Mouse (Mus musculus): Measurements from ENCODE around the gene Vash1. TPM values are rescaled to one million over a fixed set of nuclear protein-coding genes. Genes with fewer than 3 reads are reported as not detected.

The Vash1 gene
- polyA plus RNA-seq, 1 experiment from 2014 or later: 6.8 TPM

DNA sequence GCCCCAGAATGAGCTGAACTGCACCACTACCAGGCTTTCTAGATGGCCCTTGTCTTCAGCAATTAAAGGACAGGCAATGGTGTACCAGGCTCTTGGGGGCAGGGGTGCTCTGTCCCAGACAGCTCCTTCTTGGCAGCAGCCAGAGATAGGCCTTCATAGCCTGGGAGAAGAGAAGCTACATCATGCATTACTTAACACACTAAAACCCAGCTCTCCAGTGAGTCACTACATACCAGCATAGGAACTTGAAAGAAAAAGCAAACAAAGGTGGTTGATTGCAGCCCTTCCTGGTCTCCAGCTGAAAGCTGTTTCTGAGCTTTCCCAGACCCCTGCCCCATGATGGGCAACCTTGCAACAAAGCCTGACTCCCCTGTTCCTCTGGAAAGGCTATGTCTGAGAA, 20.0 kb downstream of the Vash1 start:
- Histone ChIP-seq H3K27ac (ENCODE audit: low read length) (no peak overlapping the region), H3K4me2 (ENCODE audit: low read depth, low read length) (no peak overlapping the region), H3K36me3 (ENCODE audit: control insufficient read depth, insufficient read depth, low read length) (no peaks in the 10 kb centered on the region), H3K27me3 (ENCODE audit: control insufficient read depth, insufficient read depth, low read length) (no peaks in the 10 kb centered on the region), H3K9ac (ENCODE audit: low read length) (no peak overlapping the region), H3K4me1 (ENCODE audit: control insufficient read depth, insufficient read depth, low read length) (peaks cover 6% of the 10 kb centered on the region), H3K9me3 (replicated peaks; ENCODE audit: control insufficient read depth, low read length) (no peaks in the 10 kb centered on the region), H3K4me3 (replicated peaks; ENCODE audit: low read length) (no peak overlapping the region)
- no peak for ATAC-seq (ENCODE audit: insufficient read depth, low FRiP score)

DNA sequence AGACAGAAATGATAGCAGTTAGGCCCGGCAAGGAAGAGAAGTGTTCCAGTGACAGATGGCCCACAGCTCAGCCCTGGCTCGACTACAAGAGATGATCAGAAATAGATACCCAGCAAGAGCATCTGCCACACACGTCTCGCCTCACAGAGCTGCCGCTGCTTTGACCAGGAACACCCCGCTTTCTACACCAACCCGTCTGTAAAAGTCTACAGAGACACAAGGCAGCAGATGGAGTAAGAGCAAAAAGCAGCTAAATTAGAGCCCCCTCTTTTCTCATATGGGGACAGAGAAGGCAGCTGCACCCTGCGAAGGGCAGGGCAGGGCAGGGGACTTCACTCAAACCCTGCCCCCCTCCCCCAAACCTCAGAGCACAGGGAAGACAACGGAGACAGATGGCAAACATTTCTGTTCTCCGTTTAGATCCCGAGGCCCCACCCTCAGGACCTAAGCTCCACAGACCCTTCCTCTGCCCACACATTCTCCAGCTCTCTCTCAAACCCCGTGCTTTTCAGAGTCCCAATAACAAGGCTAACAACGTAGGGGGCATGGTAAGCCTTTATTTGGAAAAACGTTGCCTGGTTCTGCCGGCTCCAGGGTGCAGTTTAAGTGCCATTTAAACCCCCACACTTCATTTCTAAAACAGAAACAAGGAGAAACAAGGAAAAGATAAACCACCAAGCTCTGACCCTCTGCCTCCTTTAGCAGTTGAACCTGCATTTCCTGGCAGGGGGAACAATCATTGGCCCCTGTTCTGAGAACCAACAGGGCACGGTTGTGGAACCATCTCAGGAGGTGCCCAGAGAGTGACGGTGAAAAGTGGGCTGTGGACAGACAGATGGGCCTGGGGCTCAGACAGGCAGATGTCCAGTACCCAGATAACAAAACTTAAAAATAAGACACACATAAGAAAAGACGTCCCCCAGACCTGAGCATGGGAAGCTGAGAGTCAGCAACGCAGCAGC, 21.7 kb downstream of the Vash1 start:
- 27% methylated on average over 19 of the region's 19 CpGs for WGBS
- no peaks in the 10 kb centered on the region for H3K9me3 ChIP-seq (replicated peaks; ENCODE audit: control insufficient read depth, low read length)
- no peaks in the 10 kb centered on the region for H3K36me3 ChIP-seq (ENCODE audit: control insufficient read depth, insufficient read depth, low read length)
- H3K4me3 ChIP-seq (replicated peaks; ENCODE audit: low read length): no peak overlapping the region
- H3K27ac ChIP-seq (ENCODE audit: low read length): no peak overlapping the region
- H3K9ac ChIP-seq (ENCODE audit: low read length): no peak overlapping the region
- H3K4me2 ChIP-seq (ENCODE audit: low read depth, low read length): no peak overlapping the region
- peaks cover 6% of the 10 kb centered on the region for H3K4me1 ChIP-seq (ENCODE audit: control insufficient read depth, insufficient read depth, low read length)
- ATAC-seq (ENCODE audit: insufficient read depth, low FRiP score): no peak
- no peaks in the 10 kb centered on the region for H3K27me3 ChIP-seq (ENCODE audit: control insufficient read depth, insufficient read depth, low read length)

- 66% methylated on average over 4 of the region's 4 CpGs for WGBS
- H3K4me1 ChIP-seq (ENCODE audit: control insufficient read depth, insufficient read depth, low read length): peaks cover 6% of the 10 kb centered on the region
- H3K36me3 ChIP-seq (ENCODE audit: control insufficient read depth, insufficient read depth, low read length): no peaks in the 10 kb centered on the region
- no peak overlapping the region for H3K4me3 ChIP-seq (replicated peaks; ENCODE audit: low read length)
- no peaks in the 10 kb centered on the region for H3K9me3 ChIP-seq (replicated peaks; ENCODE audit: control insufficient read depth, low read length)
- no peaks in the 10 kb centered on the region for H3K27me3 ChIP-seq (ENCODE audit: control insufficient read depth, insufficient read depth, low read length)
- no peak overlapping the region for H3K27ac ChIP-seq (ENCODE audit: low read length)
- ATAC-seq (ENCODE audit: insufficient read depth, low FRiP score): no peak
- H3K9ac ChIP-seq (ENCODE audit: low read length): no peak overlapping the region
- no peak overlapping the region for H3K4me2 ChIP-seq (ENCODE audit: low read depth, low read length)
Observed at GRCm38 (mm10) chr12:86700927-86701310, 22.4 kb downstream of the Vash1 start.

GRCm38 (mm10) chr12:86701491-86701890, 23.0 kb downstream of the Vash1 start:
- Histone ChIP-seq H3K9me3 (replicated peaks; ENCODE audit: control insufficient read depth, low read length) (no peaks in the 10 kb centered on the region), H3K27me3 (ENCODE audit: control insufficient read depth, insufficient read depth, low read length) (no peaks in the 10 kb centered on the region), H3K27ac (ENCODE audit: low read length) (no peak overlapping the region), H3K4me1 (ENCODE audit: control insufficient read depth, insufficient read depth, low read length) (peaks cover 6% of the 10 kb centered on the region), H3K4me2 (ENCODE audit: low read depth, low read length) (no peak overlapping the region), H3K36me3 (ENCODE audit: control insufficient read depth, insufficient read depth, low read length) (no peaks in the 10 kb centered on the region), H3K4me3 (replicated peaks; ENCODE audit: low read length) (no peak overlapping the region), H3K9ac (ENCODE audit: low read length) (no peak overlapping the region)
- ATAC-seq (ENCODE audit: insufficient read depth, low FRiP score): no peak
- 88% methylated on average over 4 of the region's 4 CpGs for WGBS

GRCm38 (mm10) chr12:86702690-86703089, 24.2 kb downstream of the Vash1 start:
- H3K9ac ChIP-seq (ENCODE audit: low read length): no peak overlapping the region
- no peak for ATAC-seq (ENCODE audit: insufficient read depth, low FRiP score)
- WGBS: 88% methylated on average over 3 of the region's 3 CpGs
- H3K4me2 ChIP-seq (ENCODE audit: low read depth, low read length): no peak overlapping the region
- no peaks in the 10 kb centered on the region for H3K36me3 ChIP-seq (ENCODE audit: control insufficient read depth, insufficient read depth, low read length)
- H3K27ac ChIP-seq (ENCODE audit: low read length): no peak overlapping the region
- no peaks in the 10 kb centered on the region for H3K9me3 ChIP-seq (replicated peaks; ENCODE audit: control insufficient read depth, low read length)
- H3K27me3 ChIP-seq (ENCODE audit: control insufficient read depth, insufficient read depth, low read length): no peaks in the 10 kb centered on the region
- H3K4me1 ChIP-seq (ENCODE audit: control insufficient read depth, insufficient read depth, low read length): peaks cover 6% of the 10 kb centered on the region
- H3K4me3 ChIP-seq (replicated peaks; ENCODE audit: low read length): no peak overlapping the region

- H3K27ac ChIP-seq (ENCODE audit: low read length): no peak overlapping the region
- H3K9me3 ChIP-seq (replicated peaks; ENCODE audit: control insufficient read depth, low read length): no peaks in the 10 kb centered on the region
- H3K4me1 ChIP-seq (ENCODE audit: control insufficient read depth, insufficient read depth, low read length): no peaks in the 10 kb centered on the region
- H3K27me3 ChIP-seq (ENCODE audit: control insufficient read depth, insufficient read depth, low read length): no peaks in the 10 kb centered on the region
- no peak overlapping the region for H3K4me2 ChIP-seq (ENCODE audit: low read depth, low read length)
- H3K4me3 ChIP-seq (replicated peaks; ENCODE audit: low read length): no peak overlapping the region
- H3K9ac ChIP-seq (ENCODE audit: low read length): no peak overlapping the region
- WGBS: 74% methylated on average over 5 of the region's 5 CpGs
- H3K36me3 ChIP-seq (ENCODE audit: control insufficient read depth, insufficient read depth, low read length): no peaks in the 10 kb centered on the region
- ATAC-seq (ENCODE audit: insufficient read depth, low FRiP score): no peak
Observed at GRCm38 (mm10) chr12:86705843-86706242, 27.3 kb downstream of the Vash1 start.

GRCm38 (mm10) chr12:86714026-86714425, 35.5 kb downstream of the Vash1 start:
- H3K4me2 ChIP-seq (ENCODE audit: low read depth, low read length): no peak overlapping the region
- no peaks in the 10 kb centered on the region for H3K27me3 ChIP-seq (ENCODE audit: control insufficient read depth, insufficient read depth, low read length)
- no peak overlapping the region for H3K27ac ChIP-seq (ENCODE audit: low read length)
- H3K36me3 ChIP-seq (ENCODE audit: control insufficient read depth, insufficient read depth, low read length): no peaks in the 10 kb centered on the region
- ATAC-seq (ENCODE audit: insufficient read depth, low FRiP score): no peak
- 62% methylated on average over 5 of the region's 5 CpGs for WGBS
- H3K9me3 ChIP-seq (replicated peaks; ENCODE audit: control insufficient read depth, low read length): no peaks in the 10 kb centered on the region
- H3K9ac ChIP-seq (ENCODE audit: low read length): no peak overlapping the region
- H3K4me3 ChIP-seq (replicated peaks; ENCODE audit: low read length): no peak overlapping the region
- no peaks in the 10 kb centered on the region for H3K4me1 ChIP-seq (ENCODE audit: control insufficient read depth, insufficient read depth, low read length)

DNA sequence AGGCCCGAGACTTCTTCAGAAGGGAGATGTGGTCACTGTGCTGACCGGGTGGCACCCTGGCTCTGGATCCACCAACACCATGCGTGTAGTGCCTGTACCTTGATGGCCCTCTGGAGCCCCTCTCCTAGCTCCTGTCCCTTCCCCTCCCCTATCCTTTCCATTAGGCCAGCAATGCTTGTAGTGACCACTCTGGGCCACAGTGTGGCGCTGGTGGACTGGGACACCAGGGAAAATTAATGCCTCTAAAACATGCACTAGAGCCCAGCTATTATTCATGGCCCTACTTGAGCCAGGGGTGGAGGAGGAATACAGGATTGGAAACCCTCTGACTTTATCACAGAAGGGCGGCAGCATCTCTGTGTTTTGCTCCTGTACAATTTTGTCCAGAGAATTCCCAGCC, 36.9 kb downstream of the Vash1 start:
- WGBS: 49% methylated on average over 5 of the region's 5 CpGs
- Histone ChIP-seq H3K27ac (ENCODE audit: low read length) (no peak overlapping the region), H3K36me3 (ENCODE audit: control insufficient read depth, insufficient read depth, low read length) (no peaks in the 10 kb centered on the region), H3K4me1 (ENCODE audit: control insufficient read depth, insufficient read depth, low read length) (no peaks in the 10 kb centered on the region), H3K9ac (ENCODE audit: low read length) (no peak overlapping the region), H3K27me3 (ENCODE audit: control insufficient read depth, insufficient read depth, low read length) (no peaks in the 10 kb centered on the region), H3K9me3 (replicated peaks; ENCODE audit: control insufficient read depth, low read length) (no peaks in the 10 kb centered on the region), H3K4me3 (replicated peaks; ENCODE audit: low read length) (no peak overlapping the region), H3K4me2 (ENCODE audit: low read depth, low read length) (no peak overlapping the region)
- ATAC-seq (ENCODE audit: insufficient read depth, low FRiP score): no peak

- Histone ChIP-seq H3K4me3 (replicated peaks; ENCODE audit: low read length) (no peak overlapping the region), H3K9ac (ENCODE audit: low read length) (no peak overlapping the region), H3K4me1 (ENCODE audit: control insufficient read depth, insufficient read depth, low read length) (no peaks in the 10 kb centered on the region), H3K27me3 (ENCODE audit: control insufficient read depth, insufficient read depth, low read length) (no peaks in the 10 kb centered on the region), H3K4me2 (ENCODE audit: low read depth, low read length) (no peak overlapping the region), H3K36me3 (ENCODE audit: control insufficient read depth, insufficient read depth, low read length) (no peaks in the 10 kb centered on the region), H3K27ac (ENCODE audit: low read length) (no peak overlapping the region), H3K9me3 (replicated peaks; ENCODE audit: control insufficient read depth, low read length) (no peaks in the 10 kb centered on the region)
- ATAC-seq (ENCODE audit: insufficient read depth, low FRiP score): no peak
- 85% methylated on average over 11 of the region's 11 CpGs for WGBS
Observed at GRCm38 (mm10) chr12:86716962-86717361, 38.5 kb downstream of the Vash1 start.
